Mouse (Mus musculus) midbrain, embryonic 11.5 days (tissue): ENCODE measurements around the gene Tdrd3. TPM values are rescaled to one million over a fixed set of nuclear protein-coding genes. Genes with fewer than 3 reads are reported as not detected.

ENCODE experiments used
- ATAC-seq: fragments of 200-750 bp; cut with Nextera tagmentation; 2 replicates; pipeline ENCODE4 v1.8.0; 2017; ENCODE audit warnings: moderate TSS enrichment, moderate library complexity; ENCODE audit not compliant: low FRiP score
- DNase-seq: peaks from one replicate; pipeline ENCODE4 v3.0.0; 2015; ENCODE audit warnings: low spot score; ENCODE audit errors: missing footprints
- H3K27ac ChIP-seq: fragments of 300-500 bp; sonication (generic); 2 replicates; pipeline ENCODE4 v1.5.1; 2014; ENCODE audit warnings: low read depth, low read length
- H3K27me3 ChIP-seq: fragments of 300-500 bp; sonication (generic); 2 replicates; pipeline ENCODE4 v1.6.1; 2014; ENCODE audit warnings: mild to moderate bottlenecking, low read length, moderate library complexity, mixed read lengths; ENCODE audit not compliant: control insufficient read depth, insufficient read depth
- H3K36me3 ChIP-seq: fragments of 300-500 bp; sonication (generic); 2 replicates; pipeline ENCODE4 v1.6.1; 2014; ENCODE audit warnings: mild to moderate bottlenecking, low read length, moderate library complexity, mixed read lengths; ENCODE audit not compliant: control insufficient read depth, insufficient read depth
- H3K4me1 ChIP-seq: fragments of 300-500 bp; sonication (generic); 2 replicates; pipeline ENCODE4 v1.6.1; 2014; ENCODE audit warnings: low read length; ENCODE audit not compliant: control insufficient read depth, insufficient read depth
- H3K4me2 ChIP-seq: fragments of 300-500 bp; sonication (generic); 2 replicates; pipeline ENCODE4 v1.6.1; 2014; ENCODE audit warnings: mild to moderate bottlenecking, moderate library complexity
- H3K4me3 ChIP-seq: fragments of 300-500 bp; sonication (generic); 2 replicates; pipeline ENCODE4 v1.5.1; 2014; ENCODE audit warnings: low read depth, low read length
- H3K9ac ChIP-seq: fragments of 300-500 bp; sonication (generic); 2 replicates; pipeline ENCODE4 v1.6.1; 2014; ENCODE audit warnings: low read length
- H3K9me3 ChIP-seq: fragments of 300-500 bp; sonication (generic); 2 replicates; pipeline ENCODE4 v1.6.1; 2016; ENCODE audit warnings: low read length; ENCODE audit not compliant: control insufficient read depth
- WGBS: fragments of 180-500 bp; shearing (Covaris S2); extraction: QIAGEN DNeasy Blood & Tissue Kit; methylation state at CpG from one replicate; pipeline ENCODE4 v1.1.7; 2014; 5-methylcytosine and 5-hydroxymethylcytosine counted together
- polyA plus RNA-seq: library from polyadenylated mRNA; unstranded; fragments of >200 nt; fragmentation: Nextera tagmentation; extraction: Ambion mirVana; gene quantifications from 2 replicates; pipeline ENCODE4 v1.2.1, GENCODE M21; 2014

The Tdrd3 gene
- polyA plus RNA-seq, 1 experiment from 2014 or later, result 44.1 TPM

GRCm38 (mm10) chr14:87439721-87440120 lies 23.3 kb downstream of the Tdrd3 start:
- Histone ChIP-seq H3K9me3 (no peaks in the 10 kb centered on the region), H3K4me3 (no peak overlapping the region), H3K4me1 (peaks cover 7% of the 10 kb centered on the region), H3K9ac (no peak overlapping the region), H3K4me2 (no peak overlapping the region), H3K27me3 (no peaks in the 10 kb centered on the region), H3K36me3 (no peaks in the 10 kb centered on the region; the same call in 1 of the 2 replicates), H3K27ac (no peak overlapping the region)
- peak; percentile 40; the same call in 1 of the 2 replicates for ATAC-seq
- 0% methylated on average over 2 of the region's 2 CpGs for WGBS
- DNase-seq, result peak; percentile 84

DNA sequence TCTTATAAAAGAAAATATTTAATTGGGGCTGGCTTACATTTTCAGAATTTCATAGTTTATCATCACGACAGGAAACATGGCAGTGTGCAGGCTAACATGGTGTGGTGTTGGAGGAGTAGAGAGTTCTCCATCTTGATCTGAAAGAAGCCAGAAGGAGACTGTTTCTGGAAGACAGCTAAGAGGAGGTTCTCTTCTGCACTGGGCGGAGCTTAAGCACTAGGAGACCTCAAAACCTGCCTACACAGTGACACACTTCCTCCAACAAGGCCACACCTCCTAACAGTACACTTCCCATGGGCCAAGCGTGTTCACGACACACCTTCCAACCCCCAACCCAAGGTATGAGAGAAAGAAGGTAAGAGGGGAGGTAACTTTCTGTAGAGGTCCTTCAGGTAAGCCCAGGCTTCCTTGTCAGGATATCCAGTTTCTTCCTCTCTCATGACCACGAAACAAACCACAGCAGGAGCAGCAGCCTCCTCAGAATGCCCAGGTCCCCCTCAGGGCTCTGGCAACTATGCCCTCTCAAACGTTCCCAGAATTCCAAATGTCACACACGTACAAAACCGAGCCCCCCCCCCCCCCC lies 30.0 kb downstream of the Tdrd3 start:
- Histone ChIP-seq H3K36me3 (no peaks in the 10 kb centered on the region), H3K4me2 (no peak overlapping the region), H3K4me1 (no peaks in the 10 kb centered on the region), H3K4me3 (no peak overlapping the region), H3K9ac (no peak overlapping the region), H3K27me3 (no peaks in the 10 kb centered on the region), H3K27ac (no peak overlapping the region), H3K9me3 (no peaks in the 10 kb centered on the region)
- DNase-seq (no peak), ATAC-seq (peak; percentile 22; the same call in 1 of the 2 replicates)
- WGBS, result 85% methylated on average over 8 of the region's 8 CpGs

DNA sequence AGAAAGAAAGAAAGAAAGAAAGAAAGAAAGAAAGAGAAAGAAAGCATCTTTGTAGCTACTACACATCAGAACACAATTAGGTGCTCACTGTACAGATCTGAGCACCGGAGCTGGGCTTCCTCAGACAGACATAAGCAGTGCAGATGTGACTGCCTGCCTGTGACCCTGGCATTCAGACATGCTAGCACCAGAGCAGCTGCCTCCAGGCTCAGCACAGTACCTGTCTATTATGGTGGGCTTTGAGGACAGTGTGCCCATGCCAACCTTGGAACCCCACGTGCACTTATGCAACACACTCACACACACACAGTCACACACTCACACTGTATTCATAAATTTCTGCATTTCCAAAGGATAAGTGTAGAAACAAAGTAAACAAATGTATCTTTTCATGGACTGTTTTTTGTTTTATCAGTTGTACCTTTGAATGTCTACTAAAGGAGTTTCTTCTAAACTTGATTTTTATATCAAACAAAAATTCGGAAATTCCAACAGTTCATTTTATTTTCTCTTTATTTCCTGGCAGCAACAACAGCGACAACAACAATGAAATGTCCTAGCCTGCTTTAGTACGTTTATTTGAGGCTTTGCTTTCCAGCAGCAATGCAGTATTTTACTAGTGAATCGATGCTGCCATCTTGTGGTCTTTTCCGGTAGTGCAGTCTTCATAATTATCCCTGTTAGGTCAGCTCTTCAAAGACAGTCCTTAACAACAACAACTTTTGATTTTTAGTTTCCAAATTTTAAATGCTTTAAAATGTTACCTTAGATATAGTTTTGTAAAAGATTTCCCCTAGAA lies 35.4 kb downstream of the Tdrd3 start:
- Histone ChIP-seq H3K4me1 (no peaks in the 10 kb centered on the region), H3K9me3 (no peaks in the 10 kb centered on the region), H3K4me2 (no peak overlapping the region), H3K4me3 (no peak overlapping the region), H3K9ac (no peak overlapping the region), H3K27me3 (no peaks in the 10 kb centered on the region), H3K36me3 (no peaks in the 10 kb centered on the region), H3K27ac (no peak overlapping the region)
- DNase-seq (peak; percentile 99), ATAC-seq (peak; percentile 89)
- 14% methylated on average over 7 of the region's 7 CpGs for WGBS

GRCm38 (mm10) chr14:87455630-87456175 lies 39.3 kb downstream of the Tdrd3 start:
- Histone ChIP-seq H3K4me2 (no peak overlapping the region), H3K27me3 (no peaks in the 10 kb centered on the region), H3K36me3 (no peaks in the 10 kb centered on the region), H3K27ac (no peak overlapping the region), H3K4me1 (no peaks in the 10 kb centered on the region), H3K4me3 (no peak overlapping the region), H3K9me3 (no peaks in the 10 kb centered on the region), H3K9ac (no peak overlapping the region)
- DNase-seq (no peak), ATAC-seq (no peak)
- 82% methylated on average over 5 of the region's 5 CpGs for WGBS

- Histone ChIP-seq H3K4me2 (no peak overlapping the region), H3K27ac (no peak overlapping the region), H3K4me1 (no peaks in the 10 kb centered on the region), H3K9me3 (no peaks in the 10 kb centered on the region), H3K9ac (no peak overlapping the region), H3K4me3 (no peak overlapping the region), H3K36me3 (no peaks in the 10 kb centered on the region), H3K27me3 (no peaks in the 10 kb centered on the region)
- WGBS, result 78% methylated on average over 1 of the region's 1 CpGs
- ATAC-seq, result no peak
- no peak for DNase-seq
These were observed 43.3 kb downstream of the Tdrd3 start for GRCm38 (mm10) chr14:87459777-87460176.

DNA sequence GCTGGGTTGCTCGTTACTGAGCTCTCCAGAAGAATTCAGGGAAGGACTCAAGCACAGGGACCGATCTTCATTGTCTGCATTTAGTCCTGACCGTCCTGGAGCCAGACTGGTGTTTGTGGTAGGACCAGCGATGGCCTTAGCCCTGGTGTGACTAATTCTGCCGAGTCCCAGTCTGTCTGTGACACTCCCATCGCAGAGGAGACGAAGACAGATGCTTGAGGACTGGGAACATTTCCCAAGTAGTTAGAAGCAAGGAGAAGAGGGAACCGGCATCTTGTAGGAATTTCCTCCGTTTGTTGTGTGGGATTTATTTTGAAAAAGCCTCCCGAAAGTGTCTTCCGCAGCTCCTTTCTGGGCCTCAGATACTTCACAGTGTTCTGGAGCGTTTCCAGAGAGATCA lies 45.1 kb downstream of the Tdrd3 start:
- ATAC-seq (no peak), DNase-seq (no peak)
- Histone ChIP-seq H3K4me1 (no peaks in the 10 kb centered on the region), H3K9me3 (no peaks in the 10 kb centered on the region), H3K4me2 (no peak overlapping the region), H3K27me3 (no peaks in the 10 kb centered on the region), H3K36me3 (no peaks in the 10 kb centered on the region), H3K4me3 (no peak overlapping the region), H3K9ac (no peak overlapping the region), H3K27ac (no peak overlapping the region)
- 86% methylated on average over 12 of the region's 12 CpGs for WGBS

GRCm38 (mm10) chr14:87463963-87464654 lies 47.7 kb downstream of the Tdrd3 start:
- no peaks in the 10 kb centered on the region for H3K4me1 ChIP-seq
- WGBS, result 9% methylated on average over 11 of the region's 11 CpGs
- DNase-seq (peak; percentile 98), ATAC-seq (peak; percentile 76)
- no peaks in the 10 kb centered on the region for H3K9me3 ChIP-seq
- H3K4me3 ChIP-seq, result no peak overlapping the region
- no peaks in the 10 kb centered on the region for H3K27me3 ChIP-seq
- no peak overlapping the region for H3K27ac ChIP-seq
- no peak overlapping the region for H3K9ac ChIP-seq
- no peak overlapping the region for H3K4me2 ChIP-seq
- H3K36me3 ChIP-seq, result no peaks in the 10 kb centered on the region

DNA sequence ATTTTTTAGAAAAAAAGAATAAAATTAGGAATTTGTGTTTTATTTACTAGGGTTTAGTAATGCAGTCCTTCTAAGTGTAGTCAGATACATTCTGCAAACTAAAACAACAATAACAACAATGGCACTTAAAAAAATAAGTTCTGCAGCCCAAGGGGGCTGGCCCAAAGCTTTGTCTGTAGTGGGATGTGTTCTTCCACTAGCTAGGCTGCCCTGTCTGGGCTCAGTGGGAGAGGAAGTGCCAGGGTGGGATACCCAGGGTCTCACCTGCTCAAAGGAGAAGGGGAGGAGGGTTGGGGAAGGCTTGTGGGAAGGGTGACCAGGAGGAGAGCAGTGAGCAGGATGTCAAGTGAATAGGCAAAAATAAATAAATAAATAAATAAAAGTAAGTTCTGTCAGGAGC lies 48.2 kb downstream of the Tdrd3 start:
- H3K27me3 ChIP-seq, result no peaks in the 10 kb centered on the region
- no peaks in the 10 kb centered on the region for H3K9me3 ChIP-seq
- ATAC-seq, result peak; percentile 52

GRCm38 (mm10) chr14:87467586-87467985 lies 51.1 kb downstream of the Tdrd3 start:
- Histone ChIP-seq H3K9ac (no peak overlapping the region), H3K27me3 (no peaks in the 10 kb centered on the region), H3K9me3 (no peaks in the 10 kb centered on the region), H3K4me1 (no peaks in the 10 kb centered on the region), H3K4me3 (no peak overlapping the region), H3K36me3 (no peaks in the 10 kb centered on the region), H3K27ac (no peak overlapping the region), H3K4me2 (no peak overlapping the region)
- ATAC-seq (no peak), DNase-seq (no peak)
- WGBS, result 86% methylated on average over 12 of the region's 12 CpGs

More for the DNA sequence above, 48.2 kb downstream of the Tdrd3 start:
- no peak for DNase-seq
- Histone ChIP-seq H3K4me1 (no peaks in the 10 kb centered on the region), H3K4me3 (no peak overlapping the region), H3K9ac (no peak overlapping the region), H3K36me3 (no peaks in the 10 kb centered on the region), H3K27ac (no peak overlapping the region), H3K4me2 (no peak overlapping the region)
